Mouse (Mus musculus) bone marrow, adult 2 months (tissue): Measurements from ENCODE around the gene Pcare.

Experiments used
- CTCF ChIP-seq: fragments of 200-500 bp; IDR thresholded peaks from 2 replicates; pipeline ENCODE4 v1.5.1; 2011; ENCODE audit warnings: low read length, control low read depth; ENCODE audit not compliant: control insufficient read depth, insufficient read depth
- POLR2A ChIP-seq: fragments of 200-500 bp; IDR thresholded peaks from 2 replicates; pipeline ENCODE4 v1.6.1; 2011; ENCODE audit warnings: low read depth, mild to moderate bottlenecking, control low read depth, low read length, borderline replicate concordance; ENCODE audit not compliant: control insufficient read depth

DNA sequence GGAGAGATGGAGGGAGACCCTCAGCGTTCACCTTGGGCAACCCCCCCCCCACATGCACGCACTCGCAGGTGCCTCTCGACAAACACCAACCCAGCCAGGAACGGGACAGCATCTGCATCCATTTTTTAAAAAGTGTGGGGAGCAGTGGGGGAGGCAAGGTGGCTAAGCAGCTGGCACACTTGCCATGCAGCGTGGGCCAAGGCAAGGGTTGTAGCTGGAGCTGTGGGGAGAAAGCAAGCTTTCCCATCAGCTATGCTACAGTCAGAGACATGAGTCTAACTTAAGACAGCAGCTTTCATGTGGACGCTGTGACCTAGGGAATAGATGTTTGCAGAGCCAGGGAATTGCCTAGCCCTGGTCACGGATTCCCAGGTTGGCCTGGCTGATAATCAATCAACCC is 57.5 kb downstream of the Pcare start:
- no peak for TF ChIP-seq POLR2A
- no peak for TF ChIP-seq CTCF
